Mouse (Mus musculus) forebrain, embryonic 13.5 days (tissue): ENCODE data around the gene Psap. TPM values are rescaled to one million over a fixed set of nuclear protein-coding genes. Genes with fewer than 3 reads are reported as not detected.
A peak's percentile ranks its signal among the peaks of the same experiment; 100 is the strongest.

Experiments
- ATAC-seq: fragments of 200-750 bp; cut with Nextera tagmentation; 2 replicates; pipeline ENCODE4 v1.8.0; 2017
- H3K27ac ChIP-seq: fragments of 300-500 bp; sonication (generic); 2 replicates; pipeline ENCODE4 v1.5.1; 2015; ENCODE audit warnings: inconsistent platforms, mild to moderate bottlenecking, moderate library complexity
- H3K27me3 ChIP-seq: fragments of 300-500 bp; sonication (generic); 2 replicates; pipeline ENCODE4 v1.6.1; 2015; ENCODE audit warnings: mild to moderate bottlenecking, inconsistent platforms
- H3K36me3 ChIP-seq: fragments of 300-500 bp; sonication (generic); 2 replicates; pipeline ENCODE4 v1.6.1; 2015; ENCODE audit warnings: mild to moderate bottlenecking, inconsistent platforms; ENCODE audit not compliant: poor library complexity, severe bottlenecking
- H3K4me1 ChIP-seq: fragments of 300-500 bp; sonication (generic); 2 replicates; pipeline ENCODE4 v1.6.1; 2015; ENCODE audit warnings: inconsistent platforms
- H3K4me2 ChIP-seq: fragments of 300-500 bp; sonication (generic); 2 replicates; pipeline ENCODE4 v1.6.1; 2015; ENCODE audit warnings: inconsistent platforms, mild to moderate bottlenecking, moderate library complexity
- H3K4me3 ChIP-seq: fragments of 300-500 bp; sonication (generic); 2 replicates; pipeline ENCODE4 v1.5.1; 2015; ENCODE audit warnings: mild to moderate bottlenecking, inconsistent platforms
- H3K9ac ChIP-seq: fragments of 300-500 bp; sonication (generic); 2 replicates; pipeline ENCODE4 v1.6.1; 2015; ENCODE audit warnings: mild to moderate bottlenecking, inconsistent platforms
- H3K9me3 ChIP-seq: fragments of 300-500 bp; sonication (generic); replicated peaks from 2 replicates; pipeline ENCODE4 v1.6.1; 2016; ENCODE audit warnings: inconsistent platforms
- WGBS: fragments of 180-500 bp; shearing (Covaris S2); methylation state at CpG from one replicate; pipeline ENCODE4 v1.1.7; 2015; 5-methylcytosine and 5-hydroxymethylcytosine counted together
- polyA plus RNA-seq: library from polyadenylated mRNA; unstranded; fragments of >200 nt; fragmentation: Nextera tagmentation; extraction: Ambion mirVana; gene quantifications from 2 replicates; pipeline ENCODE4 v1.2.1, GENCODE M21; 2015

The Psap gene
- polyA plus RNA-seq, 1 experiment from 2014 or later: 92.2 TPM

GRCm38 (mm10) chr10:60268738-60269137 is 8.7 kb upstream of the Psap start:
- ATAC-seq: no peak
- no peaks in the 10 kb centered on the region for H3K36me3 ChIP-seq
- H3K4me3 ChIP-seq: no peak overlapping the region
- 0 out of 2 replicates have a peak, but pooled peaks cover 3% of the 10 kb centered on the region for H3K4me1 ChIP-seq
- 92% methylated on average over 10 of the region's 11 CpGs for WGBS
- H3K4me2 ChIP-seq: no peak overlapping the region
- no peak overlapping the region for H3K9ac ChIP-seq
- H3K9me3 ChIP-seq: no peaks in the 10 kb centered on the region
- no peak overlapping the region for H3K27ac ChIP-seq
- H3K27me3 ChIP-seq: no peaks in the 10 kb centered on the region

GRCm38 (mm10) chr10:60269141-60270064 is 8.0 kb upstream of the Psap start:
- no peaks in the 10 kb centered on the region for H3K36me3 ChIP-seq
- WGBS: 85% methylated on average over 13 of the region's 13 CpGs

GRCm38 (mm10) chr10:60271015-60271414 is 6.4 kb upstream of the Psap start:
- Histone ChIP-seq H3K4me2 (no peak overlapping the region), H3K27ac (no peak overlapping the region), H3K4me1 (no peaks in the 10 kb centered on the region), H3K9ac (no peak overlapping the region), H3K9me3 (no peaks in the 10 kb centered on the region), H3K4me3 (no peak overlapping the region), H3K27me3 (no peaks in the 10 kb centered on the region), H3K36me3 (no peaks in the 10 kb centered on the region)
- 80% methylated on average over 6 of the region's 6 CpGs for WGBS
- ATAC-seq: no peak

More at GRCm38 (mm10) chr10:60269141-60270064, 8.0 kb upstream of the Psap start:
- H3K27me3 ChIP-seq: no peaks in the 10 kb centered on the region
- 0 out of 2 replicates have a peak, but pooled peaks cover 3% of the 10 kb centered on the region for H3K4me1 ChIP-seq
- no peak overlapping the region for H3K4me3 ChIP-seq
- no peak overlapping the region for H3K9ac ChIP-seq
- no peak overlapping the region for H3K4me2 ChIP-seq
- ATAC-seq: no peak
- H3K27ac ChIP-seq: no peak overlapping the region
- no peaks in the 10 kb centered on the region for H3K9me3 ChIP-seq

- no peak overlapping the region for H3K9ac ChIP-seq
- H3K4me1 ChIP-seq: no peaks in the 10 kb centered on the region
- H3K36me3 ChIP-seq: no peaks in the 10 kb centered on the region
- H3K4me2 ChIP-seq: no peak overlapping the region
- no peaks in the 10 kb centered on the region for H3K9me3 ChIP-seq
- ATAC-seq: no peak
- 69% methylated on average over 6 of the region's 6 CpGs for WGBS
- no peak overlapping the region for H3K27ac ChIP-seq
- no peak overlapping the region for H3K4me3 ChIP-seq
- H3K27me3 ChIP-seq: no peaks in the 10 kb centered on the region
Measured at GRCm38 (mm10) chr10:60272241-60272640, 5.2 kb upstream of the Psap start.

- no peaks in the 10 kb centered on the region for H3K36me3 ChIP-seq
- WGBS: 85% methylated on average over 6 of the region's 6 CpGs
- no peak overlapping the region for H3K4me3 ChIP-seq
- ATAC-seq: no peak
- H3K27me3 ChIP-seq: no peaks in the 10 kb centered on the region
- H3K27ac ChIP-seq: no peak overlapping the region
- peaks cover 5% of the 10 kb centered on the region; the same call in 1 of the 2 replicates for H3K4me1 ChIP-seq
- H3K9me3 ChIP-seq: no peaks in the 10 kb centered on the region
- no peak overlapping the region for H3K4me2 ChIP-seq
- H3K9ac ChIP-seq: no peak overlapping the region
Measured at GRCm38 (mm10) chr10:60273382-60273781, 4.0 kb upstream of the Psap start.

- H3K9me3 ChIP-seq: no peaks in the 10 kb centered on the region
- H3K9ac ChIP-seq: peak overlapping the region; percentile 89
- no peaks in the 10 kb centered on the region for H3K27me3 ChIP-seq
- ATAC-seq: no peak
- H3K4me2 ChIP-seq: peak overlapping the region; percentile 85
- H3K4me3 ChIP-seq: peak overlapping the region; percentile 74
- H3K4me1 ChIP-seq: peaks cover 51% of the 10 kb centered on the region
- peak overlapping the region; percentile 82 for H3K27ac ChIP-seq
- H3K36me3 ChIP-seq: no peaks in the 10 kb centered on the region
- WGBS: 9% methylated on average over 13 of the region's 13 CpGs
Measured at GRCm38 (mm10) chr10:60278006-60278399, 576 bp downstream of the Psap start.

GRCm38 (mm10) chr10:60278786-60279185 is 1.4 kb downstream of the Psap start:
- Histone ChIP-seq H3K9me3 (no peaks in the 10 kb centered on the region), H3K27me3 (no peaks in the 10 kb centered on the region), H3K4me2 (peak overlapping the region; percentile 85), H3K36me3 (0 out of 2 replicates have a peak, but pooled peaks cover 3% of the 10 kb centered on the region), H3K4me3 (peak overlapping the region; percentile 74), H3K4me1 (peaks cover 57% of the 10 kb centered on the region), H3K27ac (no peak overlapping the region), H3K9ac (0 out of 2 replicates have a peak overlapping the region, but pooled peaks have one; percentile 50)
- WGBS: 87% methylated on average over 3 of the region's 3 CpGs
- ATAC-seq: no peak

- Histone ChIP-seq H3K36me3 (0 out of 2 replicates have a peak, but pooled peaks cover 3% of the 10 kb centered on the region), H3K27me3 (no peaks in the 10 kb centered on the region), H3K9me3 (no peaks in the 10 kb centered on the region), H3K9ac (peak overlapping the region; percentile 50; the same call in 1 of the 2 replicates), H3K4me1 (peaks cover 63% of the 10 kb centered on the region), H3K4me3 (peak overlapping the region; percentile 74), H3K27ac (no peak overlapping the region), H3K4me2 (peak overlapping the region; percentile 85)
- ATAC-seq: no peak
- 65% methylated on average over 8 of the region's 8 CpGs for WGBS
Measured at GRCm38 (mm10) chr10:60279290-60279940, 2.0 kb downstream of the Psap start.

GRCm38 (mm10) chr10:60279941-60280301 is 2.5 kb downstream of the Psap start:
- Histone ChIP-seq H3K36me3 (0 out of 2 replicates have a peak, but pooled peaks cover 3% of the 10 kb centered on the region), H3K4me1 (peaks cover 68% of the 10 kb centered on the region), H3K4me3 (no peak overlapping the region; the same call in 1 of the 2 replicates), H3K4me2 (peak overlapping the region; percentile 38), H3K9ac (0 out of 2 replicates have a peak overlapping the region, but pooled peaks have one; percentile 30), H3K27ac (no peak overlapping the region; the same call in 1 of the 2 replicates), H3K27me3 (no peaks in the 10 kb centered on the region), H3K9me3 (no peaks in the 10 kb centered on the region)
- no peak for ATAC-seq
- WGBS: 86% methylated on average over 9 of the region's 9 CpGs

- Histone ChIP-seq H3K9me3 (no peaks in the 10 kb centered on the region), H3K9ac (peak overlapping the region; percentile 30; the same call in 1 of the 2 replicates), H3K4me3 (no peak overlapping the region), H3K27ac (no peak overlapping the region; the same call in 1 of the 2 replicates), H3K27me3 (no peaks in the 10 kb centered on the region), H3K4me1 (peaks cover 73% of the 10 kb centered on the region), H3K36me3 (0 out of 2 replicates have a peak, but pooled peaks cover 3% of the 10 kb centered on the region), H3K4me2 (peak overlapping the region; percentile 38)
- ATAC-seq: no peak
- WGBS: 95% methylated on average over 6 of the region's 6 CpGs
Measured at GRCm38 (mm10) chr10:60280353-60280752, 2.9 kb downstream of the Psap start.

GRCm38 (mm10) chr10:60281571-60282050 is 4.2 kb downstream of the Psap start:
- Histone ChIP-seq H3K4me1 (peaks cover 85% of the 10 kb centered on the region), H3K9ac (no peak overlapping the region), H3K4me2 (no peak overlapping the region), H3K27me3 (no peaks in the 10 kb centered on the region), H3K4me3 (no peak overlapping the region), H3K9me3 (no peaks in the 10 kb centered on the region), H3K36me3 (0 out of 2 replicates have a peak, but pooled peaks cover 3% of the 10 kb centered on the region), H3K27ac (no peak overlapping the region)
- no peak for ATAC-seq
- 89% methylated on average over 9 of the region's 9 CpGs for WGBS
